Mouse (Mus musculus): ENCODE results near the gene Olfr702.

DNA sequence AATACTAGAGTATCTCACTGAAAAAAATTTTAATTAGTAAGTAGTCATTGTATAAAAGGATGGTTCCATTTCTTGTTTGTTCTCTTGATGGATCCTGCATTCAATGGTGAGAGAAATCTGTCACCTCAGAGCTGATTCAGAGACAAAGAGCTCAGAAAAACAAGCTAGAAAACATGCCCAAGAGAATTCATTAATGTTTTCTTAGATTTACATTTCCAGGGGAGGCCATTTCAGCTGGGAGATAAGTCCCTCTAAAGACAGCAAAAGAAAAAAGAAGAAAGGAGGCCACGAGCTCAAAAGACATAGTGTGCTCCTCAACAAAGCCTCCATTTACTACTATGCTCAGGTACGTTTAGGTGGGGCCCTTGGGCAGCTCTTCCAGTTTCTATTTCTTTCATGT, 9.4 kb upstream of the Olfr702 start, which contains the start of gene Olfr703:
- TF ChIP-seq CTCF (IDR thresholded peaks at IDR 0.05; ENCODE audit: borderline replicate concordance, extremely low read depth, insufficient read depth, insufficient read length) (no peak), POLR2A (IDR thresholded peaks at IDR 0.05; ENCODE audit: borderline replicate concordance, extremely low read depth, insufficient read depth, insufficient read length, poor library complexity, severe bottlenecking) (no peak)
